Mouse (Mus musculus) liver, embryonic 16.5 days (tissue): ENCODE data around the gene Nkd1. TPM values are rescaled to one million over a fixed set of nuclear protein-coding genes. Genes with fewer than 3 reads are reported as not detected.

Experiments used
- ATAC-seq: fragments of 200-750 bp; cut with Nextera tagmentation; 2 replicates; pipeline ENCODE4 v1.8.0; 2017; ENCODE audit warnings: low read depth, mild to moderate bottlenecking, moderate number of reproducible peaks, moderate library complexity
- H3K27ac ChIP-seq: fragments of 300-500 bp; sonication (generic); 2 replicates; pipeline ENCODE4 v1.5.1; 2014; ENCODE audit warnings: mild to moderate bottlenecking, low read length
- H3K27me3 ChIP-seq: fragments of 300-500 bp; sonication (generic); 2 replicates; pipeline ENCODE4 v1.6.1; 2014; ENCODE audit warnings: low read depth, low read length, mixed read lengths; ENCODE audit not compliant: control insufficient read depth, insufficient read depth
- H3K36me3 ChIP-seq: fragments of 300-500 bp; sonication (generic); 2 replicates; pipeline ENCODE4 v1.6.1; 2014; ENCODE audit warnings: mild to moderate bottlenecking; ENCODE audit not compliant: control insufficient read depth, insufficient read depth
- H3K4me1 ChIP-seq: fragments of 300-500 bp; sonication (generic); 2 replicates; pipeline ENCODE4 v1.6.1; 2014; ENCODE audit warnings: low read depth, low read length, mixed read lengths; ENCODE audit not compliant: control insufficient read depth
- H3K4me2 ChIP-seq: fragments of 300-500 bp; sonication (generic); 2 replicates; pipeline ENCODE4 v1.6.1; 2014; ENCODE audit warnings: low read depth, low read length, mixed read lengths
- H3K4me3 ChIP-seq: fragments of 300-500 bp; sonication (generic); 2 replicates; pipeline ENCODE4 v1.5.1; 2014; ENCODE audit warnings: low read depth, mild to moderate bottlenecking, low read length
- H3K9ac ChIP-seq: fragments of 300-500 bp; sonication (generic); 2 replicates; pipeline ENCODE4 v1.6.1; 2014; ENCODE audit warnings: low read depth, low read length
- H3K9me3 ChIP-seq: fragments of 300-500 bp; sonication (generic); replicated peaks from 2 replicates; pipeline ENCODE4 v1.6.1; 2016; ENCODE audit warnings: low read length; ENCODE audit not compliant: control insufficient read depth
- WGBS: fragments of 180-500 bp; shearing (Covaris S2); extraction: QIAGEN DNeasy Blood & Tissue Kit; methylation state at CpG from one replicate; pipeline ENCODE4 v1.1.7; 2014; ENCODE audit not compliant: insufficient replicate concordance; 5-methylcytosine and 5-hydroxymethylcytosine counted together
- polyA plus RNA-seq: library from polyadenylated mRNA; unstranded; fragments of >200 nt; fragmentation: Nextera tagmentation; extraction: Ambion mirVana; gene quantifications from 2 replicates; pipeline ENCODE4 v1.2.1, GENCODE M21; 2015

Gene Nkd1
- 1.5 and 1.9 TPM in 2 replicates for polyA plus RNA-seq

GRCm38 (mm10) chr8:88520985-88521527, at the start of gene Nkd1:
Nkd1 (plus strand) TSS chr8:88521354.
- Histone ChIP-seq H3K9ac (0 out of 2 replicates have a peak within 1 kb of the TSS, but pooled peaks have one; percentile 12), H3K4me1 (no peaks in the 10 kb centered on the region; the same call in 1 of the 2 replicates), H3K4me2 (peak within 1 kb of the TSS; percentile 75), H3K27me3 (peaks cover 43% of the 10 kb centered on the region), H3K27ac (no peak within 1 kb of the TSS), H3K9me3 (no peaks in the 10 kb centered on the region), H3K4me3 (peak within 1 kb of the TSS; percentile 57), H3K36me3 (no peaks in the 10 kb centered on the region)
- ATAC-seq: peak; percentile 75
- WGBS: 0% methylated on average over 57 of the region's 67 CpGs

GRCm38 (mm10) chr8:88481290-88481689, 39.9 kb upstream of the Nkd1 start:
- H3K36me3 ChIP-seq: no peaks in the 10 kb centered on the region
- no peak overlapping the region for H3K9ac ChIP-seq
- H3K4me3 ChIP-seq: no peak overlapping the region
- H3K4me2 ChIP-seq: no peak overlapping the region
- H3K27me3 ChIP-seq: no peaks in the 10 kb centered on the region
- 66% methylated on average over 4 of the region's 4 CpGs for WGBS
- no peak overlapping the region for H3K27ac ChIP-seq
- H3K9me3 ChIP-seq: no peaks in the 10 kb centered on the region
- no peaks in the 10 kb centered on the region for H3K4me1 ChIP-seq
- no peak for ATAC-seq

- Histone ChIP-seq H3K27me3 (no peaks in the 10 kb centered on the region), H3K36me3 (no peaks in the 10 kb centered on the region), H3K4me3 (no peak overlapping the region), H3K9ac (no peak overlapping the region), H3K4me1 (no peaks in the 10 kb centered on the region), H3K4me2 (no peak overlapping the region), H3K9me3 (no peaks in the 10 kb centered on the region), H3K27ac (no peak overlapping the region)
- ATAC-seq: no peak
- 12% methylated on average over 5 of the region's 5 CpGs for WGBS
Observed at GRCm38 (mm10) chr8:88488391-88488829, 32.7 kb upstream of the Nkd1 start.

- no peak overlapping the region for H3K9ac ChIP-seq
- no peaks in the 10 kb centered on the region for H3K36me3 ChIP-seq
- H3K9me3 ChIP-seq: no peaks in the 10 kb centered on the region
- no peak overlapping the region for H3K4me2 ChIP-seq
- no peak overlapping the region for H3K4me3 ChIP-seq
- 69% methylated on average over 2 of the region's 2 CpGs for WGBS
- ATAC-seq: no peak
- H3K27me3 ChIP-seq: no peaks in the 10 kb centered on the region
- no peaks in the 10 kb centered on the region for H3K4me1 ChIP-seq
- no peak overlapping the region for H3K27ac ChIP-seq
Observed at GRCm38 (mm10) chr8:88494076-88494475, 27.1 kb upstream of the Nkd1 start.

GRCm38 (mm10) chr8:88495071-88495805, 25.9 kb upstream of the Nkd1 start:
- H3K4me2 ChIP-seq: no peak overlapping the region
- WGBS: 40% methylated on average over 11 of the region's 11 CpGs
- no peaks in the 10 kb centered on the region for H3K27me3 ChIP-seq
- no peak overlapping the region for H3K4me3 ChIP-seq
- no peak for ATAC-seq
- H3K9ac ChIP-seq: no peak overlapping the region
- H3K27ac ChIP-seq: no peak overlapping the region
- H3K36me3 ChIP-seq: no peaks in the 10 kb centered on the region
- H3K4me1 ChIP-seq: no peaks in the 10 kb centered on the region
- no peaks in the 10 kb centered on the region for H3K9me3 ChIP-seq

GRCm38 (mm10) chr8:88502143-88502542, 19.0 kb upstream of the Nkd1 start:
- no peaks in the 10 kb centered on the region for H3K36me3 ChIP-seq
- H3K27ac ChIP-seq: no peak overlapping the region
- H3K4me3 ChIP-seq: no peak overlapping the region
- H3K4me2 ChIP-seq: no peak overlapping the region
- H3K9me3 ChIP-seq: no peaks in the 10 kb centered on the region
- no peak overlapping the region for H3K9ac ChIP-seq
- H3K4me1 ChIP-seq: no peaks in the 10 kb centered on the region
- WGBS: 67% methylated on average over 3 of the region's 3 CpGs
- ATAC-seq: no peak
- no peaks in the 10 kb centered on the region for H3K27me3 ChIP-seq

GRCm38 (mm10) chr8:88506981-88507380, 14.2 kb upstream of the Nkd1 start:
- Histone ChIP-seq H3K4me3 (no peak overlapping the region), H3K9me3 (no peaks in the 10 kb centered on the region), H3K36me3 (no peaks in the 10 kb centered on the region), H3K27me3 (no peaks in the 10 kb centered on the region; the same call in 1 of the 2 replicates), H3K27ac (no peak overlapping the region), H3K4me1 (no peaks in the 10 kb centered on the region), H3K4me2 (no peak overlapping the region), H3K9ac (no peak overlapping the region)
- no peak for ATAC-seq
- WGBS: 57% methylated on average over 5 of the region's 5 CpGs

- ATAC-seq: no peak
- Histone ChIP-seq H3K27me3 (peaks cover 5% of the 10 kb centered on the region), H3K36me3 (no peaks in the 10 kb centered on the region), H3K9me3 (no peaks in the 10 kb centered on the region), H3K4me3 (no peak overlapping the region), H3K4me1 (no peaks in the 10 kb centered on the region), H3K27ac (no peak overlapping the region), H3K9ac (no peak overlapping the region), H3K4me2 (no peak overlapping the region)
- 62% methylated on average over 5 of the region's 5 CpGs for WGBS
Observed at GRCm38 (mm10) chr8:88511061-88511460, 10.1 kb upstream of the Nkd1 start.

GRCm38 (mm10) chr8:88512094-88512794, 8.9 kb upstream of the Nkd1 start:
- no peak overlapping the region for H3K4me2 ChIP-seq
- H3K27me3 ChIP-seq: peaks cover 5% of the 10 kb centered on the region
- H3K4me3 ChIP-seq: no peak overlapping the region
- H3K9ac ChIP-seq: no peak overlapping the region
- no peaks in the 10 kb centered on the region for H3K36me3 ChIP-seq
- no peaks in the 10 kb centered on the region for H3K9me3 ChIP-seq
- no peak for ATAC-seq
- WGBS: 11% methylated on average over 15 of the region's 15 CpGs
- no peak overlapping the region for H3K27ac ChIP-seq
- H3K4me1 ChIP-seq: no peaks in the 10 kb centered on the region
